Mouse (Mus musculus) hindbrain, embryonic 15.5 days (tissue): ENCODE results near the gene Alox12b. TPM values are rescaled to one million over a fixed set of nuclear protein-coding genes. Genes with fewer than 3 reads are reported as not detected.

Experiments
- ATAC-seq: fragments of 200-750 bp; cut with Nextera tagmentation; 2 replicates; pipeline ENCODE4 v1.8.0; 2017; ENCODE audit warnings: low read depth, moderate number of reproducible peaks, moderate TSS enrichment; ENCODE audit not compliant: low FRiP score
- H3K27ac ChIP-seq: fragments of 300-500 bp; sonication (generic); replicated peaks from 2 replicates; pipeline ENCODE4 v1.5.1; 2015; ENCODE audit warnings: mild to moderate bottlenecking, inconsistent platforms
- H3K27me3 ChIP-seq: fragments of 300-500 bp; sonication (generic); 2 replicates; pipeline ENCODE4 v1.6.1; 2015; ENCODE audit warnings: control low read depth, inconsistent platforms
- H3K36me3 ChIP-seq: fragments of 300-500 bp; sonication (generic); 2 replicates; pipeline ENCODE4 v1.6.1; 2015; ENCODE audit warnings: control low read depth, inconsistent platforms
- H3K4me1 ChIP-seq: fragments of 300-500 bp; sonication (generic); replicated peaks from 2 replicates; pipeline ENCODE4 v1.6.1; 2015; ENCODE audit warnings: control low read depth, inconsistent platforms
- H3K4me2 ChIP-seq: fragments of 300-500 bp; sonication (generic); 2 replicates; pipeline ENCODE4 v1.6.1; 2015; ENCODE audit warnings: moderate library complexity, mild to moderate bottlenecking, inconsistent platforms
- H3K4me3 ChIP-seq: fragments of 300-500 bp; sonication (generic); 2 replicates; pipeline ENCODE4 v1.5.1; 2015; ENCODE audit warnings: mild to moderate bottlenecking, inconsistent platforms
- H3K9ac ChIP-seq: fragments of 300-500 bp; sonication (generic); 2 replicates; pipeline ENCODE4 v1.6.1; 2015; ENCODE audit warnings: inconsistent platforms
- H3K9me3 ChIP-seq: fragments of 300-500 bp; sonication (generic); 2 replicates; pipeline ENCODE4 v1.6.1; 2016; ENCODE audit warnings: control low read depth, inconsistent platforms
- WGBS: fragments of 180-500 bp; shearing (Covaris S2); methylation state at CpG from one replicate; pipeline ENCODE4 v1.1.7; 2015; 5-methylcytosine and 5-hydroxymethylcytosine counted together
- polyA plus RNA-seq: library from polyadenylated mRNA; unstranded; fragments of >200 nt; fragmentation: Nextera tagmentation; extraction: Ambion mirVana; gene quantifications from 2 replicates; pipeline ENCODE4 v1.2.1, GENCODE M21; 2015

Alox12b gene
- polyA plus RNA-seq, 1 experiment from 2014 or later: 0.35 TPM

DNA sequence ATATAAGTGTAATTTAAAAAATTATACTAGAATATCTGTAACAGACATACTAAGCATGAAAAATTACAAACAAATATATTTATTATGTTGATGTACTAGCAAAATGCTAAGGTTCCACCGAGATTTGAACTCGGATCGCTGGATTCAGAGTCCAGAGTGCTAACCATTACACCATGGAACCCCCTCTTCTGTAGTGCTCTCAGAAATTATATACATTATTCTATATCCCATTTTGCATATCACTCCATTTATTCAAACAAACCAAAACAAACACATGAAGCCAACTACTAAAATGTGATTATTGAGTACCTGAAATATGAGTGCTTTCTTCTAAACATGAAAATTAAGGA is 32.3 kb upstream of the Alox12b start:
- Histone ChIP-seq H3K4me3 (peak overlapping the region; percentile 89), H3K9me3 (no peaks in the 10 kb centered on the region), H3K4me2 (peak overlapping the region; percentile 98), H3K27me3 (peaks cover 11% of the 10 kb centered on the region), H3K9ac (no peak overlapping the region), H3K36me3 (no peaks in the 10 kb centered on the region), H3K4me1 (peaks cover 41% of the 10 kb centered on the region), H3K27ac (no peak overlapping the region)
- peak; percentile 42 for ATAC-seq
- under 1% methylated on average over 3 of the region's 3 CpGs for WGBS

DNA sequence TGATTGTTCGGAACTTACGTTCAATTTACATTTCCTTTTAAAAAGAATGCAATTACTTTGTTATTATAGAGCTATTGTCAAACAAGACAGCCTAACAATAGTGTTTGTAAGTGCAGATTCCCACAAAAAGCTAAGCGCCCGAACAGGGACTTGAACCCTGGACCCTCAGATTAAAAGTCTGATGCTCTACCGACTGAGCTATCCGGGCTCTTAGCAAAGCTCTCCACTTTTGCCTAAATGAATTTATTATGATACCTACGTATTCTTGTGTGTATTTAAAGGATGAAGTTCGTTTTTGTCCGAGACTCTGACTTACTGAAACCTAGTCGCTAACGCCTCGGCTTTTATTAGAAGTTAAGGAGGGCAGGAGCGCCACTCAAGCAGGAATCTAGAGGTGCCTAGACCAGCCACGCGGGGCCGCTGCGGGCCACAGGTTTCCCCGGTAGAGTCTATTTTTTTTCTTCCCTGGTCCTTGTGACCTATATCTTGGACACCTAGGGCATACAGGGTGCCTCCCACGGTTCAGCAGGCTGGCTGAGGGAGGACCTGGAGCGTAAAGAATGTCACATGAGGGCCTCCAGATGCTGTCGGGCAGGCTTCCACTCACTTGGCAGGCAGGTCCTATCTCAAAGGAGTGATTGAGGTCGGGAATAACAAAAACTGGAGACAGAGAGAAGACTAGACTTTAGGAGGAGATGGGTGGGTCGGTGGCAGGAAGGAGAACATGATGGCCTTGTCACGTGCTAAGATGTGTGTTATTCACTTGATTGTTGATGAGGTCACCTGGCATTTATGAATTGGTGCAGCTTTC is 31.5 kb upstream of the Alox12b start:
- Histone ChIP-seq H3K9ac (peak overlapping the region; percentile 56), H3K36me3 (no peaks in the 10 kb centered on the region), H3K27ac (peak overlapping the region; percentile 83), H3K4me1 (peaks cover 33% of the 10 kb centered on the region), H3K4me3 (peak overlapping the region; percentile 61), H3K9me3 (no peaks in the 10 kb centered on the region), H3K27me3 (peaks cover 9% of the 10 kb centered on the region), H3K4me2 (peak overlapping the region; percentile 76)
- under 1% methylated on average over 24 of the region's 24 CpGs for whole genome bisulfite sequencing
- peak; percentile 27 for ATAC-seq

GRCm38 (mm10) chr11:69125852-69125918 is 31.1 kb upstream of the Alox12b start, which contains the start of gene Aloxe3:
TSS of gene Aloxe3 (plus strand) at chr11:69125896.
- Histone ChIP-seq H3K9ac (peak within 1 kb of the TSS; percentile 56), H3K27ac (peak within 1 kb of the TSS; percentile 83), H3K27me3 (peaks cover 5% of the 10 kb centered on the region), H3K4me1 (peaks cover 29% of the 10 kb centered on the region), H3K4me3 (peak within 1 kb of the TSS; percentile 61), H3K9me3 (no peaks in the 10 kb centered on the region), H3K36me3 (no peaks in the 10 kb centered on the region), H3K4me2 (peak within 1 kb of the TSS; percentile 76)
- ATAC-seq: no peak
- WGBS: 1% methylated on average over 3 of the region's 3 CpGs

- Histone ChIP-seq H3K4me3 (peak overlapping the region; percentile 61), H3K4me2 (peak overlapping the region; percentile 76), H3K9ac (peak overlapping the region; percentile 56), H3K27me3 (peaks cover 5% of the 10 kb centered on the region), H3K9me3 (no peaks in the 10 kb centered on the region), H3K27ac (peak overlapping the region; percentile 83), H3K36me3 (no peaks in the 10 kb centered on the region), H3K4me1 (peaks cover 24% of the 10 kb centered on the region)
- no peak for ATAC-seq
- 7% methylated on average over 20 of the region's 20 CpGs for WGBS
Observed at GRCm38 (mm10) chr11:69125919-69126705, 30.7 kb upstream of the Alox12b start.

DNA sequence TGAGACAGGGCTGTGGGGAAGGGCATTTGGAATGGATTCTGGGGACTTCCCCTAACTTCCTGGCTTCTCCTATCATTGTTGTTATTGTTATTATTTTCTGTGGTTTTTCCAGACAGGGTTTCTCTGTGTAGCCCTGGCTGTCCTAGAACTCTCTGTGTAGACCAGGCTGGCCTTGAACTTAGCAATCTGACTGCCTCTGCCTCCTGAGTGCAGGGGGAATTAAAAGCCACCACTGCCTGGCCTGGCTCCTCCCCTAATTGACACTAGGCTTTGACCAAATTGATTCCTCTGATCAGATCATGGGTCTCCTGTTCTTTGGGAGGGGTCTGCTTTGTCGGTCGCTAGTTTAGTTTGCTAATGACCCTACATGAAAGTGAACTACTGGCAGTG is 30.1 kb upstream of the Alox12b start:
- ATAC-seq: no peak
- Histone ChIP-seq H3K9ac (peak overlapping the region; percentile 56), H3K27ac (no peak overlapping the region), H3K9me3 (no peaks in the 10 kb centered on the region), H3K27me3 (peaks cover 5% of the 10 kb centered on the region), H3K36me3 (no peaks in the 10 kb centered on the region), H3K4me3 (peak overlapping the region; percentile 61), H3K4me2 (peak overlapping the region; percentile 76), H3K4me1 (peaks cover 18% of the 10 kb centered on the region)
- WGBS: 62% methylated on average over 2 of the region's 2 CpGs

GRCm38 (mm10) chr11:69128426-69129122 is 28.2 kb upstream of the Alox12b start:
- Histone ChIP-seq H3K9me3 (no peaks in the 10 kb centered on the region), H3K4me3 (no peak overlapping the region), H3K4me2 (no peak overlapping the region), H3K27ac (no peak overlapping the region), H3K9ac (no peak overlapping the region), H3K27me3 (peaks cover 5% of the 10 kb centered on the region), H3K36me3 (no peaks in the 10 kb centered on the region), H3K4me1 (peaks cover 15% of the 10 kb centered on the region)
- no peak for ATAC-seq
- WGBS: 79% methylated on average over 8 of the region's 8 CpGs

DNA sequence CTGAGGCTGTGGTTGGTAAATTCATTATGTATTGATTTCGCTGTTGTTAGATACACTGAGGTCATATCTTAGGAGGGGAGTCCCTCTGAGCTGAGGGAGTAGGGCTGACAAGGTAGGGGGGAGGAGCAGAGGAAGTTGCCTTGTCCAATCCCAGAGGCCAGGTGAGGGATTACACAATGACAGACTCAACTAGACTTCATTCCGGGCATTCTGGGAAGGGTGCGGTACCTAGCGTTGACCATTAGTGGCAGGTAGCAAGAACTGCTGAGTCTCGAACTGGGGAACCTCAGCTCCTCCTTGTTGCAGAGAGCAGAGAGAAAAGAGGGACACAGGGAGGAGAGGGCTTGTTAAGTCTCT is 23.2 kb upstream of the Alox12b start:
- H3K9ac ChIP-seq: no peak overlapping the region

DNA sequence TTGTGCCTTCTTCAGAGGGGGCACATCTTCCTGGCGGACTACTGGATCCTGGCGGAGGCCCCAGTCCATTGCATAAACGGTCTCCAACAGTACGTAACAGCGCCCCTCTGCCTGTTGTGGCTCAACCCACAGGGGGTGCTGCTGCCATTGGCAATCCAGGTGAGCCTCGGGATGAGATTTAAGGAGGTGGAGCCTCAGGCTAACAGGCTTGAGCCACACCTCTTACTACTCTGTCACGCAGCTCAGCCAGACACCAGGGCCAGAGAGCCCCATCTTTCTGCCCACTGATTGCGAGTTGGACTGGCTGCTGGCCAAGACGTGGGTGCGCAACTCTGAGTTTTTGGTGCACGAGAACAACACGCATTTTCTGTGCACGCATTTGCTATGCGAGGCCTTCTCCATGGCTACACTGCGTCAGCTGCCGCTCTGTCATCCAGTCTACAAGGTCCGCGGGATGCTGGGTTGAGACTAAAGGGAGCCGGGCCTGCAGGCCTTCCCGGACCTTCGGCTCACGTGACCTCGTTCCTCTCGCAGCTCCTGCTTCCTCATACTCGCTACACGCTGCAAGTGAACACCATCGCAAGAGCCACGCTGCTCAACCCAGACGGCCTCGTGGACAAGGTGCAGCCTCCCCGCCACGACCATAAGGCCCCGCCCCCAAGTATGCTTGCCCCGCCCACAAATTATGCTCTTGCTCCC is 22.7 kb upstream of the Alox12b start:
- peak; percentile 78 for ATAC-seq
- H3K27ac ChIP-seq: peak overlapping the region; percentile 63
- no peaks in the 10 kb centered on the region; the same call in none of the 2 replicates for H3K27me3 ChIP-seq
- WGBS: 1% methylated on average over 34 of the region's 34 CpGs
- no peaks in the 10 kb centered on the region for H3K9me3 ChIP-seq
- peak overlapping the region; percentile 26 for H3K9ac ChIP-seq
- no peaks in the 10 kb centered on the region for H3K36me3 ChIP-seq
- H3K4me2 ChIP-seq: peak overlapping the region; percentile 59
- peaks cover 7% of the 10 kb centered on the region; the same call in 1 of the 2 replicates for H3K4me1 ChIP-seq
- H3K4me3 ChIP-seq: peak overlapping the region; percentile 41

More for the DNA sequence above, 23.2 kb upstream of the Alox12b start:
- Histone ChIP-seq H3K4me3 (peak overlapping the region; percentile 41), H3K36me3 (no peaks in the 10 kb centered on the region), H3K27me3 (no peaks in the 10 kb centered on the region; the same call in none of the 2 replicates), H3K4me1 (peaks cover 7% of the 10 kb centered on the region; the same call in 1 of the 2 replicates), H3K9me3 (no peaks in the 10 kb centered on the region), H3K4me2 (peak overlapping the region; percentile 59), H3K27ac (0 out of 2 replicates have a peak overlapping the region, but pooled peaks have one; percentile 63)
- no peak for ATAC-seq
- 19% methylated on average over 5 of the region's 5 CpGs for WGBS

DNA sequence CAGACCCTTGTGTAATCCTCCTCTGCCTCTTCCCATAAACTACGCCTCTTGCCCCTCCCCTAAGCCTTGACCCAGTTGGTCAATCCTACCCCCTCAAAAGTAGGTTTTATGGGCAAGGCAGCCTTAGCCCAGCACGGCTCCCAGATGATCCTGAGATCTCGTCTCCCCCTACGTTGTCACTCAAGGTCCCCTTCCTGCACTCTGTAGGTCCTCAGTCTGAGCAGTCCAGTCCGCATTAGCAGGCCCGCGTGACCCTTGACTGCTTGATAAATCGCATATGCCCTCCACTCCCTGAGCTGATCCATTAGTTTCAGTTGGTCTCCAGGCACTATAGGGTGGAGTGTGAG is 22.2 kb upstream of the Alox12b start:
- Histone ChIP-seq H3K36me3 (no peaks in the 10 kb centered on the region), H3K9ac (peak overlapping the region; percentile 26), H3K4me2 (peak overlapping the region; percentile 59), H3K4me1 (peaks cover 7% of the 10 kb centered on the region; the same call in 1 of the 2 replicates), H3K4me3 (peak overlapping the region; percentile 41), H3K27ac (peak overlapping the region; percentile 63; the same call in 1 of the 2 replicates), H3K9me3 (no peaks in the 10 kb centered on the region), H3K27me3 (no peaks in the 10 kb centered on the region; the same call in none of the 2 replicates)
- peak; percentile 59; the same call in 1 of the 2 replicates for ATAC-seq
- 36% methylated on average over 8 of the region's 8 CpGs for WGBS

- no peak for ATAC-seq
- H3K9ac ChIP-seq: no peak overlapping the region
Observed at GRCm38 (mm10) chr11:69135361-69135760, 21.4 kb upstream of the Alox12b start.

GRCm38 (mm10) chr11:69147546-69147945 is 9.2 kb upstream of the Alox12b start:
- 65% methylated on average over 7 of the region's 7 CpGs for WGBS
- Histone ChIP-seq H3K27ac (no peak overlapping the region), H3K4me2 (no peak overlapping the region), H3K4me3 (no peak overlapping the region), H3K9ac (no peak overlapping the region), H3K27me3 (no peaks in the 10 kb centered on the region), H3K4me1 (peaks cover 9% of the 10 kb centered on the region; the same call in 1 of the 2 replicates), H3K9me3 (no peaks in the 10 kb centered on the region), H3K36me3 (no peaks in the 10 kb centered on the region)
- ATAC-seq: no peak

More at GRCm38 (mm10) chr11:69135361-69135760, 21.4 kb upstream of the Alox12b start:
- peaks cover 7% of the 10 kb centered on the region; the same call in 1 of the 2 replicates for H3K4me1 ChIP-seq
- 88% methylated on average over 6 of the region's 6 CpGs for WGBS
- H3K27ac ChIP-seq: no peak overlapping the region
- no peak overlapping the region for H3K4me3 ChIP-seq
- H3K27me3 ChIP-seq: no peaks in the 10 kb centered on the region; the same call in none of the 2 replicates
- H3K9me3 ChIP-seq: no peaks in the 10 kb centered on the region
- no peak overlapping the region for H3K4me2 ChIP-seq
- H3K36me3 ChIP-seq: no peaks in the 10 kb centered on the region
